Mouse (Mus musculus) testis, adult 2 months (tissue): ENCODE results near the gene Ip6k3. TPM values are rescaled to one million over a fixed set of nuclear protein-coding genes. Genes with fewer than 3 reads are reported as not detected.

Experiments used
- H3K27ac ChIP-seq: fragments of 200-500 bp; 2 replicates; pipeline ENCODE4 v1.5.1; 2012; ENCODE audit warnings: low read depth, low read length; ENCODE audit not compliant: control insufficient read depth, insufficient read depth
- H3K27me3 ChIP-seq: fragments of 200-500 bp; 2 replicates; pipeline ENCODE4 v1.6.1; 2012; ENCODE audit warnings: mild to moderate bottlenecking, low read length, moderate library complexity; ENCODE audit not compliant: control insufficient read depth, insufficient read depth
- H3K36me3 ChIP-seq: fragments of 200-500 bp; 2 replicates; pipeline ENCODE4 v1.6.1; 2012; ENCODE audit warnings: mild to moderate bottlenecking, low read length; ENCODE audit not compliant: control insufficient read depth, insufficient read depth
- H3K4me1 ChIP-seq: fragments of 200-500 bp; 2 replicates; pipeline ENCODE4 v1.6.1; 2012; ENCODE audit warnings: low read length; ENCODE audit not compliant: control insufficient read depth, insufficient read depth
- H3K4me3 ChIP-seq: fragments of 200-500 bp; 2 replicates; pipeline ENCODE4 v1.5.1; 2012; ENCODE audit warnings: low read depth, mild to moderate bottlenecking, low read length, moderate library complexity, mixed read lengths; ENCODE audit not compliant: control insufficient read depth
- CTCF ChIP-seq: fragments of 200-500 bp; IDR thresholded peaks from 2 replicates; pipeline ENCODE4 v1.5.1; 2012; ENCODE audit warnings: low read depth, mild to moderate bottlenecking, inconsistent platforms, low read length, moderate library complexity; ENCODE audit not compliant: control insufficient read depth, insufficient read depth, insufficient replicate concordance
- POLR2A ChIP-seq: fragments of 200-500 bp; IDR thresholded peaks from 2 replicates; pipeline ENCODE4 v1.6.1; 2012; ENCODE audit warnings: low read depth, mild to moderate bottlenecking, inconsistent platforms, low read length, moderate library complexity; ENCODE audit not compliant: control insufficient read depth
- polyA plus RNA-seq: library from polyadenylated mRNA; depleted of rRNA; stranded (reverse); fragments of >200 nt; gene quantifications from 2 replicates; pipeline ENCODE4 v1.2.3, GENCODE M21; 2012

The Ip6k3 gene
- polyA plus RNA-seq, 1 experiment, result 0.05 TPM

DNA sequence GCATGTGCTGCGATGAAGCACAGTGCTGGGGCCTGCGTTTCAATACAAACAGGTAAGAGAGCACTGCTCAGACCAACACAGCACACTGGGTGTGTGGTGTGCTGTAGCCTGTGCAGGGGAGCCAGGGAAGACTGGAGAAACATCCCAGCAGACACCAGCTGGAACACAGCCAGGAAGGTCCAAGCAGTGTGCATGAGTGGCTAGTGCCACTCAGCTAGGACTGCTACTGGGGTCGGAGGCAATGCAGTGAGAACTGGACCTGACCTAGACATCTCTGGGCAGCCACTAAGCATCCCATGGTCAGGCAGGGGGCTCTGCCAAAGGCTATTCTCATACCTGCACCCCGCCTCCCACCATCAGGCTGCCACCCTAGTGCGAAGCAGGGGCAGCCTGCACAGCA is 39.4 kb downstream of the Ip6k3 start:
- Histone ChIP-seq H3K4me1 (peaks cover 12% of the 10 kb centered on the region), H3K36me3 (no peaks in the 10 kb centered on the region), H3K4me3 (no peak overlapping the region), H3K27me3 (no peaks in the 10 kb centered on the region), H3K27ac (no peak overlapping the region)
- no peak for TF ChIP-seq POLR2A
- TF ChIP-seq CTCF, result no peak

DNA sequence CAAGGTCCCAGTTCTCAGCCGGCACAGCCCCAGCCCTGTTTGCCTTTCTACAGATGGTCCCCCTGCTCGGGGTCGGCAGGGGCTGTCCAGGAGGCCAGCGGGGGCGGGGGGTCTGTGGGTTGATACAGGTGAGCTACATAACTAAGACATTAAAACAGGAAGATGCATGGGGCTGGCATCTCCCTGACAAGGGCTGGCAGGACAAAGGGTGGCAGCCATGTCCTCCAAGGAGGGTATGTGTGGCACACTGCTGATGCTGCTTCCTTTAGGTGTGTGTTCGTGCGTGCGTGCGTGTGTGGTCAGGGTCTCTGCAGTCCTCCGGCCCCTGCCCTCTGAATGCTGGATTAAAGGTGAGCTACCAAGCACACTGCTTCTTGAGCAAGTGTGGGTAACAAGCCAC is 40.6 kb downstream of the Ip6k3 start:
- H3K4me1 ChIP-seq, result peaks cover 10% of the 10 kb centered on the region
- H3K4me3 ChIP-seq, result no peak overlapping the region
- no peaks in the 10 kb centered on the region for H3K27me3 ChIP-seq
- H3K27ac ChIP-seq, result no peak overlapping the region
- no peaks in the 10 kb centered on the region for H3K36me3 ChIP-seq
- TF ChIP-seq POLR2A, result no peak
- no peak for TF ChIP-seq CTCF

GRCm38 (mm10) chr17:27125669-27126202 is 41.9 kb downstream of the Ip6k3 start:
- Histone ChIP-seq H3K27me3 (no peaks in the 10 kb centered on the region), H3K4me1 (peaks cover 6% of the 10 kb centered on the region)

GRCm38 (mm10) chr17:27125185-27125584 is 42.4 kb downstream of the Ip6k3 start:
- no peak overlapping the region for H3K4me3 ChIP-seq
- no peaks in the 10 kb centered on the region for H3K27me3 ChIP-seq
- no peaks in the 10 kb centered on the region for H3K36me3 ChIP-seq
- TF ChIP-seq POLR2A (no peak), CTCF (peak; percentile 79; the same call in 1 of the 2 replicates)
- no peak overlapping the region for H3K27ac ChIP-seq
- H3K4me1 ChIP-seq, result peaks cover 4% of the 10 kb centered on the region; the same call in 1 of the 2 replicates

More at GRCm38 (mm10) chr17:27125669-27126202, 41.9 kb downstream of the Ip6k3 start:
- H3K27ac ChIP-seq, result no peak overlapping the region
- no peak for TF ChIP-seq POLR2A
- no peak for TF ChIP-seq CTCF
- H3K36me3 ChIP-seq, result no peaks in the 10 kb centered on the region
- H3K4me3 ChIP-seq, result no peak overlapping the region

GRCm38 (mm10) chr17:27123813-27124375 is 43.7 kb downstream of the Ip6k3 start:
- Histone ChIP-seq H3K4me3 (no peak overlapping the region), H3K27me3 (no peaks in the 10 kb centered on the region), H3K36me3 (no peaks in the 10 kb centered on the region)

GRCm38 (mm10) chr17:27123103-27123502 is 44.5 kb downstream of the Ip6k3 start:
- TF ChIP-seq POLR2A (no peak), CTCF (no peak)
- Histone ChIP-seq H3K4me1 (peaks cover 4% of the 10 kb centered on the region; the same call in 1 of the 2 replicates), H3K36me3 (no peaks in the 10 kb centered on the region)

More at GRCm38 (mm10) chr17:27123813-27124375, 43.7 kb downstream of the Ip6k3 start:
- no peak for TF ChIP-seq POLR2A
- TF ChIP-seq CTCF, result no peak
- Histone ChIP-seq H3K4me1 (peaks cover 4% of the 10 kb centered on the region; the same call in 1 of the 2 replicates), H3K27ac (no peak overlapping the region)

GRCm38 (mm10) chr17:27122701-27123100 is 44.9 kb downstream of the Ip6k3 start:
- Histone ChIP-seq H3K36me3 (no peaks in the 10 kb centered on the region), H3K27ac (no peak overlapping the region), H3K4me1 (peaks cover 4% of the 10 kb centered on the region; the same call in 1 of the 2 replicates), H3K27me3 (no peaks in the 10 kb centered on the region), H3K4me3 (no peak overlapping the region)
- TF ChIP-seq CTCF, result no peak
- no peak for TF ChIP-seq POLR2A

More at GRCm38 (mm10) chr17:27123103-27123502, 44.5 kb downstream of the Ip6k3 start:
- Histone ChIP-seq H3K27ac (no peak overlapping the region), H3K27me3 (no peaks in the 10 kb centered on the region), H3K4me3 (no peak overlapping the region)
